Mouse (Mus musculus): Measurements from ENCODE around the gene Irf2bpl. TPM values are rescaled to one million over a fixed set of nuclear protein-coding genes. Genes with fewer than 3 reads are reported as not detected.

Gene Irf2bpl
- polyA plus RNA-seq, 1 experiment from 2014 or later: 53.9 TPM

- H3K9ac ChIP-seq: peak overlapping the region; percentile 90
- H3K4me3 ChIP-seq: peak overlapping the region; percentile 89
- H3K27me3 ChIP-seq: no peaks in the 10 kb centered on the region
- H3K9me3 ChIP-seq: no peaks in the 10 kb centered on the region
- peak overlapping the region; percentile 99 for H3K27ac ChIP-seq
- peaks cover 32% of the 10 kb centered on the region for H3K4me1 ChIP-seq
- peak overlapping the region; percentile 91 for H3K4me2 ChIP-seq (replicated peaks)
- H3K36me3 ChIP-seq: no peaks in the 10 kb centered on the region
- no peak for ATAC-seq (ENCODE audit: insufficient number of reproducible peaks, insufficient read depth, low FRiP score, low TSS enrichment)
- WGBS: under 1% methylated on average over 59 of the region's 59 CpGs
Measured at GRCm38 (mm10) chr12:86882279-86883018, 2.1 kb downstream of the Irf2bpl start.

- Histone ChIP-seq H3K4me2 (replicated peaks) (peak overlapping the region; percentile 91), H3K36me3 (no peaks in the 10 kb centered on the region), H3K4me3 (peak overlapping the region; percentile 89), H3K4me1 (peaks cover 27% of the 10 kb centered on the region), H3K27me3 (no peaks in the 10 kb centered on the region), H3K9ac (peak overlapping the region; percentile 90), H3K27ac (peak overlapping the region; percentile 54; the same call in 1 of the 2 replicates), H3K9me3 (no peaks in the 10 kb centered on the region)
- 9% methylated on average over 33 of the region's 33 CpGs for WGBS
- ATAC-seq (ENCODE audit: insufficient number of reproducible peaks, insufficient read depth, low FRiP score, low TSS enrichment): no peak
Measured at GRCm38 (mm10) chr12:86881809-86882278, 2.8 kb downstream of the Irf2bpl start.

GRCm38 (mm10) chr12:86880090-86880723 lies 4.4 kb downstream of the Irf2bpl start:
- no peak for ATAC-seq (ENCODE audit: insufficient number of reproducible peaks, insufficient read depth, low FRiP score, low TSS enrichment)
- Histone ChIP-seq H3K27me3 (no peaks in the 10 kb centered on the region), H3K9me3 (no peaks in the 10 kb centered on the region), H3K4me1 (peaks cover 15% of the 10 kb centered on the region), H3K9ac (no peak overlapping the region), H3K4me3 (no peak overlapping the region), H3K4me2 (replicated peaks) (peak overlapping the region; percentile 15; the same call in 1 of the 2 replicates), H3K27ac (no peak overlapping the region), H3K36me3 (no peaks in the 10 kb centered on the region)
- WGBS: 57% methylated on average over 3 of the region's 3 CpGs

GRCm38 (mm10) chr12:86879446-86880085 lies 5.0 kb downstream of the Irf2bpl start:
- no peaks in the 10 kb centered on the region for H3K36me3 ChIP-seq
- WGBS: 60% methylated on average over 6 of the region's 6 CpGs
- H3K4me3 ChIP-seq: no peak overlapping the region
- H3K4me2 ChIP-seq (replicated peaks): no peak overlapping the region
- H3K4me1 ChIP-seq: peaks cover 14% of the 10 kb centered on the region; the same call in 1 of the 2 replicates
- no peaks in the 10 kb centered on the region for H3K27me3 ChIP-seq
- no peaks in the 10 kb centered on the region for H3K9me3 ChIP-seq
- H3K27ac ChIP-seq: 0 out of 2 replicates have a peak overlapping the region, but pooled peaks have one; percentile 25
- H3K9ac ChIP-seq: no peak overlapping the region
- ATAC-seq (ENCODE audit: insufficient number of reproducible peaks, insufficient read depth, low FRiP score, low TSS enrichment): no peak

GRCm38 (mm10) chr12:86878426-86879353 lies 5.9 kb downstream of the Irf2bpl start:
- H3K4me2 ChIP-seq (replicated peaks): no peak overlapping the region
- no peak overlapping the region for H3K9ac ChIP-seq
- H3K27ac ChIP-seq: no peak overlapping the region
- 73% methylated on average over 16 of the region's 16 CpGs for WGBS
- ATAC-seq (ENCODE audit: insufficient number of reproducible peaks, insufficient read depth, low FRiP score, low TSS enrichment): no peak
- no peaks in the 10 kb centered on the region for H3K9me3 ChIP-seq
- H3K4me1 ChIP-seq: peaks cover 14% of the 10 kb centered on the region; the same call in 1 of the 2 replicates
- H3K27me3 ChIP-seq: no peaks in the 10 kb centered on the region
- H3K36me3 ChIP-seq: no peaks in the 10 kb centered on the region
- H3K4me3 ChIP-seq: no peak overlapping the region

- 90% methylated on average over 4 of the region's 4 CpGs for WGBS
- Histone ChIP-seq H3K4me3 (no peak overlapping the region), H3K9me3 (no peaks in the 10 kb centered on the region), H3K4me1 (peaks cover 14% of the 10 kb centered on the region; the same call in 1 of the 2 replicates), H3K36me3 (no peaks in the 10 kb centered on the region), H3K27me3 (no peaks in the 10 kb centered on the region), H3K27ac (no peak overlapping the region), H3K4me2 (replicated peaks) (no peak overlapping the region), H3K9ac (no peak overlapping the region)
- no peak for ATAC-seq (ENCODE audit: insufficient number of reproducible peaks, insufficient read depth, low FRiP score, low TSS enrichment)
Measured at GRCm38 (mm10) chr12:86876981-86877380, 7.6 kb downstream of the Irf2bpl start.

- Histone ChIP-seq H3K4me1 (peaks cover 11% of the 10 kb centered on the region; the same call in 1 of the 2 replicates), H3K27me3 (no peaks in the 10 kb centered on the region), H3K36me3 (no peaks in the 10 kb centered on the region), H3K9ac (no peak overlapping the region), H3K9me3 (no peaks in the 10 kb centered on the region), H3K4me2 (replicated peaks) (no peak overlapping the region), H3K27ac (no peak overlapping the region), H3K4me3 (no peak overlapping the region)
- 71% methylated on average over 5 of the region's 5 CpGs for WGBS
- ATAC-seq (ENCODE audit: insufficient number of reproducible peaks, insufficient read depth, low FRiP score, low TSS enrichment): no peak
Measured at GRCm38 (mm10) chr12:86876116-86876515, 8.5 kb downstream of the Irf2bpl start.

GRCm38 (mm10) chr12:86872335-86873040 lies 12.1 kb downstream of the Irf2bpl start:
- Histone ChIP-seq H3K9me3 (no peaks in the 10 kb centered on the region), H3K9ac (no peak overlapping the region), H3K4me1 (peaks cover 3% of the 10 kb centered on the region; the same call in 1 of the 2 replicates), H3K27me3 (no peaks in the 10 kb centered on the region), H3K36me3 (no peaks in the 10 kb centered on the region), H3K27ac (no peak overlapping the region), H3K4me2 (replicated peaks) (no peak overlapping the region), H3K4me3 (no peak overlapping the region)
- no peak for ATAC-seq (ENCODE audit: insufficient number of reproducible peaks, insufficient read depth, low FRiP score, low TSS enrichment)
- WGBS: 75% methylated on average over 9 of the region's 9 CpGs

GRCm38 (mm10) chr12:86871666-86872334 lies 12.8 kb downstream of the Irf2bpl start:
- Histone ChIP-seq H3K27me3 (no peaks in the 10 kb centered on the region), H3K4me3 (no peak overlapping the region), H3K4me2 (replicated peaks) (no peak overlapping the region), H3K9ac (no peak overlapping the region), H3K36me3 (no peaks in the 10 kb centered on the region), H3K27ac (no peak overlapping the region), H3K4me1 (peaks cover 3% of the 10 kb centered on the region; the same call in 1 of the 2 replicates), H3K9me3 (no peaks in the 10 kb centered on the region)
- 68% methylated on average over 4 of the region's 4 CpGs for WGBS
- no peak for ATAC-seq (ENCODE audit: insufficient number of reproducible peaks, insufficient read depth, low FRiP score, low TSS enrichment)

- Histone ChIP-seq H3K4me3 (no peak overlapping the region), H3K36me3 (no peaks in the 10 kb centered on the region), H3K4me2 (replicated peaks) (no peak overlapping the region), H3K4me1 (no peaks in the 10 kb centered on the region), H3K9me3 (no peaks in the 10 kb centered on the region), H3K9ac (no peak overlapping the region), H3K27me3 (no peaks in the 10 kb centered on the region), H3K27ac (no peak overlapping the region)
- WGBS: 93% methylated on average over 3 of the region's 3 CpGs
- ATAC-seq (ENCODE audit: insufficient number of reproducible peaks, insufficient read depth, low FRiP score, low TSS enrichment): no peak
Measured at GRCm38 (mm10) chr12:86870996-86871395, 13.6 kb downstream of the Irf2bpl start.

Data from embryonic facial prominence, embryonic 12.5 days (tissue).